Mouse (Mus musculus): ENCODE measurements around the gene Atp5k. TPM values are rescaled to one million over a fixed set of nuclear protein-coding genes. Genes with fewer than 3 reads are reported as not detected.

Atp5k gene
- total RNA-seq (2015) (245 and 275 TPM in 2 replicates), total RNA-seq (2017) (222 and 254 TPM in 2 replicates)

DNA sequence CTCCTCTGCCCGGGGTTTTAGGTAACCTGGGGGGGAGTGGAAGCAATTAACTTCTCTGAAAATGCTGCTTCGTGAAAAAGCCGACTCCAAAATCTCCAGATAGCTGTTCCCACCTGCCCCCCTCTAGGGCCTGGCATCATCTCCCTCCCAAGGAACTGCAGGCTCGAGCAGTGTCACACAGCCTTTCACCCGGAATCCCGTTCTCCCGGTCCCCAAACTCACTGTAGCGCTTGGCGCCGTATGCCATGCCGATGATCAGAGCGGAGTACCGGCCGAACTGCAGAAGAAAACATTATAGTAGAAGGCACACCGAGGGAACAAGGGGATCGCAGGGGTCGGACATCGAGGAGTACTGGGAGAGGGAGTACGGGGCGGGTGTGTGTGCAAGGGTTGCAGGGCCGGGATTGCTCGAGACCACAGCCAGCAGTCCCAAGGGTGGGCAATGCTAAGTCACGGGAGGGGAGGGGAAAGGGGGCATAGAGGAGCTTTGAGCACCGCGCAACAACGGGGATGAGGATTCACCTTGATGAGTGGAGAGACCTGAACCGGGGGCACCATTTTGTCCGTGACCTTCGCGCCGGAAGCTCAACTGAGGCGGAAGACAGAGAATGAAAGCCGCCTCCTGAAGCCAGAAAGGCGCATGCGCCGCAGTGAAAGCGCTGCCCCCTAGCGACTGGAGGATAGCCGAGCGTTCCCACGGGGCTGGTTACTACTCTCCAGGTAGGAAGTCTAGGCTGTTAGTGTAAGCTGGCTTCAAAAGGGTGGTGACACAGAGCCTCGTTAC lies at the start of gene Atp5k:
Gene Atp5k (minus strand): TSS at position 645 of the 784 bp plus-strand sequence.
- peak; percentile 97 for ATAC-seq (replicated peaks; ENCODE audit: poor library complexity)

DNA sequence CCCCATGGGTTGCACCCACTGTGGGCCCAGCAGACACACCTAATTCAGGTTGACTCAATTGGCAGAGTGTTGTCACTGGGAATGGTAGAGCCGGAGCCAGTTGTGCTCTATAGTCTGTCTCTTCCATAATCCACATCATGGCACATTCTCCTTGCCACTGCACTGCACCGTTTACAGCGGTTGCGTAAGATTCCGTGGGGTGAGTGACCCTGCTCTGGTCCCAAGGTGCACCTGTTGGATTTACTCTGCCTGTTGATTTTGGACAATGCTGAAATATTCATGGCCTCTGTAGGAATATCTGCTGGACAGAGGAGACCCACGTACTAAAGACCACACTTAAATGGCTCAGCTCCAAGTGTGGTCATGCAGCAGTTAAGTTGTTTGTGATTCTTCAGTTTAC lies 48.8 kb upstream of the Atp5k start:
- ATAC-seq (replicated peaks; ENCODE audit: poor library complexity) = no peak

DNA sequence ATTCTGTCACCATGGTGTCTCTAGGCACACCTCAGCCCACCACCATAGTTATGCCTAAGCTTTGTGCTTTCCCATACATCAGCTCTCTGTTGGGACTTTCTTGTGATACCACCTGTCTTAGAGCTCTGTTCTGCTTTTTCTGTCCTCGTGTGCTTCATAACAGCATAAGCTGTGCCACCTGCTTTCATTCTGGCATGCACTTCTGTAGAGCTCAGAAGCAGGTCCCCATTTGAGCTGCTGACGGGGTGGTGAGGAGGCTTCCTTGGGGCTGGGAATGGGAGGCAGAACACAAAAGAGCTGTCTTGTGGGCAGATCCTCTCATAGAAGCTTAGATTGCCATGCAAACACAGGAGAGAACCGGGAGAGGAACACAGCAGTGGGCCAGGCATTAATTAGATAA lies 41.7 kb upstream of the Atp5k start:
- ATAC-seq (replicated peaks; ENCODE audit: poor library complexity) = no peak

DNA sequence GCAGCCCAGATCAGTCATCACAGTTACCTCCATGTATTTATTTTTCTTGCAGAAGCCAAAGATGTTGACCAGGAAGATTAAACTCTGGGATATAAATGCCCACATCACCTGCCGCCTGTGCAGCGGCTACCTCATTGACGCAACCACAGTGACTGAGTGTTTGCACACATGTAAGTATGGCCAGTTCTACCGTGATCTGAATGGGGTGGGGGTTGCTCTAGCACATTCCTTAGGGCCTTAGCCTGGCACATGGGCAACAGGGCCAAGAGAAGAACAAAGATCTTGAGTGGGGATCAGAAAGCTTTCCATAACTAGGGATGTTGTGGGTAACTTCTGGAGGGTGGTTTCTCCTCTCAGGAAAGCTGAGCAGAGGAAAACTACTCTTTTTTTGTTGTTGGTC lies 39.5 kb upstream of the Atp5k start:
- no peak for ATAC-seq (replicated peaks; ENCODE audit: poor library complexity)

DNA sequence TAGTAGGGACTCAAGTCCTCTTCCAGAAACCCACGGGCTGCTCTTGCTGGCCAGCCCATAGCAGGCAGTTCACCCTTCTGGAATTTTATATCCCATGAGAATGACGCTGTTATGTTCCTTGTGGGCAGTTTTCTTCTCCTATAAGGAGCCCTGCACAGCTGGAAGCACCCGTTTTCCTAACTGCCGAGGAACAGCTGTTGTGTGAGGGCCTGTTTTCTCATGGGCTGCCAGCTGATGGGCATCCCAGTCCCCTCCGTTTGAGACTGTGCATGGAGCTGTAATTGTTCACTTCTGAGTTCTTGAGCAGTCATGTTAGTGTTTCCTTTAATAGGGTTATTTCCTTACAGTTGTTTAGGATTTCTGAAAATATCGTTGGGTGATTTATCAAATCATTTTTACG lies 35.4 kb upstream of the Atp5k start:
- ATAC-seq (replicated peaks; ENCODE audit: poor library complexity) = no peak

DNA sequence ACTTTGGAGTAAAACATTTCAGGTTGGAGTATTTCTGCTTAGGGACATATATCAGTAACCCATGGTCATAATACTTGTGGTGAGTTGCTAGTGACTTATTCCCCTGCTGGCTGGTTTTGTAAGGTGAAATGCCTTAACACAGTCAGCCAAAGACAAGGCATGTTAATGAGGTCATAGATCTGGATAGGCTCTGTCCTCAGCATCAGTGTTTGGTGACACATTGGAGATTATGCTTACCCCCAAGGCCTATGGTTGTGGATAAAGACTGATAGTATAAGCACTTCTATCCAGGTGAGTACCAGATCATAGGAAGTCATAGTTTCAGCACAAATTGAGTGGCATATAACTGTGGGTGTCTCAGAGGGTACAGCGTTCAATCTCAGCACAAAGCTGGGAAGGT lies 32.4 kb upstream of the Atp5k start:
- ATAC-seq (replicated peaks; ENCODE audit: poor library complexity) = 0 out of 2 replicates have a peak, but pooled peaks have one; percentile 11

DNA sequence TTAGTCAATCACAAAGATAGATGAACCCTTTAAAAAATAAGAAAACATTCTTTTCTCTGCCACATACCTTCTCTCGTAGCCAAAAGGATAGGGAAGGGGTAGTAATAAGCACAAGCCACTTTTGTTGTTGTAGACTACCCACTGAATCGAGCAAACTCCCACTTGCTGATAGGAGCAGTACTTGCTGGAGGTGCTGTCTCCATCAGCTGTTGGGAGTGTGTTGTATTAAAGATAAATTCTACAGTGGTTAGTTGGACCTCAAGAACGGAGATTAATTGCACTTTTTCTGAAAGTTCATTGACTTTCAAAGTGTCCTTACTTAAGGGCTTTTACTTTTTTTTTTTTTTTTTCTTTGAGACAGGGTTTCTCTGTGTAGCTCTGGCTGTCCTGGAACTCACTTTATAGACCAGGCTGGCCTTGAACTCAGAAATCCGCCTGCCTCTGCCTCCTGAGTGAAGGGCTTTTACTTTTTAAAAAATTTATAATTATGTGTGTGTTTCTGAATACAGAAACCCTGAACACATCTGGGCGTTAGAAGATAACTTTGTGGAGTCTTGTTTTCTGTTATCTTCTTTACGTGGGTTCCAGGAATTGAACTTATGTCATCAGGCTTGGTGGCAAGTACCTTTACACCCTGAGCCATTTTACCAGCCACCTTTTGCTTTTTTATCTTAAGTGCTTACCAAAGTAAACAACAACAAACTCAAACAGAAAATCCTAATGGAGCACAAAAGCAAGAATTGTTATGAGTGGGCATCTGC lies 31.1 kb upstream of the Atp5k start:
- peak; percentile 43 for ATAC-seq (replicated peaks; ENCODE audit: poor library complexity)

DNA sequence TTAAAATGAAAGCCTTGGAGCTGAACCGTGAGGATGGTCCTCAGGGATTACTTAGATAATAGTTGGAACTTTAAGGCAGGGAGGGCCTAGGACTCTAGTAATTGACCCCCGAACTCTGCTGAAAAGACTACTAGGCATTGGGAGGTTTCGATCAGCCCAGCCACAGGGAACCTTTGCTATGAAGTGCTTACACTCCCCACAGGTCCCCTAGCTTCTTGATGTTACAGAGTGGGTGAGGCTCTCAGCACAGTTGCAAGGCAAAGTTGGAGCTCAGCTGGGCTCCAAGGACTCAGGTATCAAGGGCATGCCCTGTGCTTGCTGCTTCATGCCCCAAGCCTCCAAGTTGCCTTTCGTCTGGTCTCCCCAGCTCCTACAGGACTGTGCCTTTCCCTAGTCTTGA lies 28.2 kb upstream of the Atp5k start:
- ATAC-seq (replicated peaks; ENCODE audit: poor library complexity) = no peak

DNA sequence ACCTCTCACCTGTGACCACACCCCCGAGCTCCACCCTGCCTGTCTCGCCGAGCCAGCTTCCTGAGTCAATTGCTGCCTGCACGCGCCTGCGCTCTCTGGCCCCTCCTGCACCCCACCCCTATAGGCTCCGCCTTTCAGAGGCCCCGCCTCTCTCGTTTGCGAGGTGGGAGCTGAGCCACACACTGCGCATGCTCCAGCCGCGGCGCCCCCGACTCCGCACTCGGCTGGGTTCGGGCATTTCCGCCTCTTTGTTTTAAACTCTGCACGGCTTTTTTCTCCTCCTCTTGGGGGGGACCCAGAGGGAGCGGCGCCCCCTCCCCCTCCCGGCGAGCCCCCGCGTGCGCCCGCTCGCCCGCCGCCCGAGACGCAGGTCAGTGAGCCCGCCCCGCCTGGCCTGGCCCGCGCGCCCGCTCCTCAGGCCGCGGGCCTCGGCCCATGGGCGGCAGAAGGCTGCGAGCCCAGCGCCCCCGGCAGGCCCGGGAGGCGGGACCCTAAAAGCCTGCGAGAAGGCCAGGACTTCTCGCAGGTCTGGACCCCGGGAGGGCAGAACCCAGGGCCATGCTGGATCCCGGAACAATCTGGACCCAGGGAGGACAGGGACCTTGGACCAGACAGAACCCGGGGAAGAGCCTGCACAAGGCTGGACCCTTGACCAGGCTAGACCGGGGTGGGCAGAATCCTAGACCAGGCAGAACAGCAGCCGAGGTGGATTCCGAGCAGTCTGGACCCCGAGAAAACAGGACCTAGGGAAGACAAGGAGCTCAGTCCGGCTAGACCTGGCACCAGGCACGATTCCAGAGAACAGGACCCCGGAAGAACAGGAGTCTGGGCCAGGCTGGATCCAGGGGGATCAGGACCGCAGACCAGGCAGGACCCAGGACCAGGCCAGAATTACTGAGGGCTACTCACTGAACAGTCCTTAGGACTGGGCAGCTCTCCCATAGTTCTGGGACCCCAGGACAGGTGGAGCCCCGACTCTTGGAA lies 27.1 kb upstream of the Atp5k start, which contains the start of gene Pcgf3:
Gene Pcgf3 (plus strand): TSS at position 151 of the 984 bp plus-strand sequence.
- peak; percentile 90 for ATAC-seq (replicated peaks; ENCODE audit: poor library complexity)

DNA sequence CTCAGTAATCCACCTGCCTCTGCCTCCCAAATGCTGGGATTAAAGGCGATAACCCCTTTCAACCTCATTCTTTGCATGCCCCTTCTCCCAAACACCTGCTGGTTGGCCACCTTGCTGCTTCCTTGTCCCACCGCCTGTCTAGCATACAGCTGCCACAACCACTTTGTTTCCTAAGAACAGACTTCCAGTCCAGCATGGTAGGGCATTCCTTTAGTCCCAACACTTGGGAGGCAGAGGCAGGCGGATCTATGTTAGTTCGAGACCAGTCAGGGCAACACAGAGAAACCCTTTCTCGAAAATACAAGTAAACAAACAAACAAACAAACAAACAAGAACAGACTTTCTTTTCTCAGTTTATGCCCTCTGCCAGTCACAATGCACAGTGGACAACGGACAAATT lies 26.2 kb upstream of the Atp5k start:
- no peak for ATAC-seq (replicated peaks; ENCODE audit: poor library complexity)

DNA sequence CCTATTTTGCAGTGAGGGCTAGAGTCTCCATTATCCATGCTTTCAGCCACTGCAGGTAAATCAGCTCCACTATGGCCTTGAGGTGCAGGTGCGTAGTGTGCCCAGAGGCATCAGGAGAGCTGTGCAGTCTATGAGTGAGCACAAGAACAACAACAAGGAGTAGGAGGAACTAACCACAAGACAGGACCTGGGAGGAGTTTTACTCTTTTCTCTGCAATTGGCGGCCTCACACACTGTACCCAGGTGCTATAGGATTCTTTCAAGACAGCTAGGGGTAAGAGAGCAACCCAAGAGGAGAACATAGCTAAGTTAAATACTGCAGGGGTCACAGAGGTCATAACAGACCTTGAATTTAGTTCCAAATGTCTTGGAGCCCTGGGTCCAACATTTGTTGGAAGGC lies 24.5 kb upstream of the Atp5k start:
- ATAC-seq (replicated peaks; ENCODE audit: poor library complexity) = no peak

DNA sequence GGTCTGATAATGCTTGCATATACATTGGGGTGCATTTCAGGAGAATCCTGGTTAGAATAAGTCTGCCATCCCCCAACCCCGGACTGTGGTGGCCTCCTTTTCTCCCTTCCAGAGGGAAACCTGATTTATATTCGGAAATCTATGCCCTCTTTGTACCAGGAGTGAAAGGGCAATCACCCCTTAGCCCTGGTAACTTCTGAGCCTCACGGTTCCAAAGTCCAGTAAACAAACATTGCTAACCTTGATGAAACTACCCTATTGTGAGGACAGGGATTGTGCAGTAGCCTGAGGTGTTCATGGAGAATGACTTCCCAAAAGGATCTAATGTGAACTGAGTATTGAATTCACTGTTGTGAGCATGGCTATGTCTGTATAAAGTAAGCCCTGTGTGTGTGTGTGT lies 19.8 kb upstream of the Atp5k start:
- no peak for ATAC-seq (replicated peaks; ENCODE audit: poor library complexity)

DNA sequence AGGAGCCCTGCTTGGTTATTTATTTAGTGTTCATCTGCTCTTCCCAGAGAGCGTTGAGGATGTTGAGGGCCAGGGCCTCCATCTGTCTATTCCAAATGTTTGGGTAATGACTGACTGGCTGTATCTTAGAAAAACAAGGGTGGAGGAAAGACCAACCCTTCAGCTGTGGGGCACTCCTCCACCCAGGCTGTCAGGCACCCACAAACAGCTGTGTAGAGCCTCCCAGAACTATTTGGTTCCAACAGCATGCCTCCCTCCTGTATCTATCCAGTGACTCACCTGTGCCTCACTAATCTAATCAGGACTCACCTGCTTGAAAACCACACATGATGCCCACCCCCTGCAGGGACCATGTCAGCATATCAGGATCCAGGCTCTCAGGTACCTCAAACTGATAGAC lies 18.2 kb upstream of the Atp5k start:
- no peak for ATAC-seq (replicated peaks; ENCODE audit: poor library complexity)

DNA sequence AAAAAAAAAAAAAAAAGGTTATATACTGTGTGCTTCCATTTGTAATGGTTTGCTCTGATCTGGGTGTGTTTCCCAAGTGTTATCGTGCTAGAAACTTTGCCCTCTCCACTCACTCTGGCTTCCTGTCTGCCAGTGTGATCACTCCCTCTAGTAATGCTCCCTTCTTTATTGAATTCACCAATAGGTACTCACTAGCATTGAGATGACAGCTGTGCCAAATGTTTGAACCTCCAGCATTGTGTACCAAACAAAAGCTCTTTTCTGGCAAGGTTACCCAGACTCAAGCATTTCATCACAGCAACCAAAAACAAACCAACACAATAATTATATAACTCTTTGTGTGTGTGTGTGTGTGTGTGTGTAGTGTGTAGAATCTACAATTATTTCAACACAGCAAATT lies 17.4 kb upstream of the Atp5k start:
- no peak for ATAC-seq (replicated peaks; ENCODE audit: poor library complexity)

DNA sequence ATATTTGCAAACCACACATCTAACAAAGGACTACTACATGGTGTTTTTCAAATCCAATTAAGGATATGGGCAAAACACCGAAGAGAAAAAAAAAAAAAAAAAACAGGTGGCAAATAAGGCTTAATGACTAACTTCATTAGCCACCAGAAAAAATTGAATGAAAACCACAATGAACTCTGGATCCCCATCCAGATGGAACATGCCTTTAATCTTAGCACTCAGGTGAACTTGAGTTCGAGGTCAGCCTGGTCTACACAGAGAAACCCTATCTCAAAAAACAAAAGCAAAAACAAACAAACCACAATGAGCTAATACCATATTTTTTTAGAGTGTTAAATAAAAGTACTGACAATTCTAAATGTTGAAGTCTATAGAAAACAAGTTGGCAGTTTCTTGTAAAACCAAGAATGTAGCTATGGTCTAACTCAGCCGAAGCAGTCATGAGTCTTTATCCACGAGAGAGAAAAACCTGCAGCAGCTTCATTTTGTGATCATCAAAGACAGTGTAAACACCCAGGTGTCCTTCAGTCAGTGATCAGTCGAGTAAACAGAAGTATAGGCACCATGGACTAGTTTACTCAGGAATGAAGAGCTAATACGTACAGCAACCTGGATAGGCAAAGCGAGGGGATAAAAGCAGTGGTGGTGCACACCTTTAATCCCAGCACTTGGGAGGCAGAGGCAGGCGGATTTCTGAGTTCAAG lies 16.7 kb upstream of the Atp5k start:
- ATAC-seq (replicated peaks; ENCODE audit: poor library complexity) = no peak

DNA sequence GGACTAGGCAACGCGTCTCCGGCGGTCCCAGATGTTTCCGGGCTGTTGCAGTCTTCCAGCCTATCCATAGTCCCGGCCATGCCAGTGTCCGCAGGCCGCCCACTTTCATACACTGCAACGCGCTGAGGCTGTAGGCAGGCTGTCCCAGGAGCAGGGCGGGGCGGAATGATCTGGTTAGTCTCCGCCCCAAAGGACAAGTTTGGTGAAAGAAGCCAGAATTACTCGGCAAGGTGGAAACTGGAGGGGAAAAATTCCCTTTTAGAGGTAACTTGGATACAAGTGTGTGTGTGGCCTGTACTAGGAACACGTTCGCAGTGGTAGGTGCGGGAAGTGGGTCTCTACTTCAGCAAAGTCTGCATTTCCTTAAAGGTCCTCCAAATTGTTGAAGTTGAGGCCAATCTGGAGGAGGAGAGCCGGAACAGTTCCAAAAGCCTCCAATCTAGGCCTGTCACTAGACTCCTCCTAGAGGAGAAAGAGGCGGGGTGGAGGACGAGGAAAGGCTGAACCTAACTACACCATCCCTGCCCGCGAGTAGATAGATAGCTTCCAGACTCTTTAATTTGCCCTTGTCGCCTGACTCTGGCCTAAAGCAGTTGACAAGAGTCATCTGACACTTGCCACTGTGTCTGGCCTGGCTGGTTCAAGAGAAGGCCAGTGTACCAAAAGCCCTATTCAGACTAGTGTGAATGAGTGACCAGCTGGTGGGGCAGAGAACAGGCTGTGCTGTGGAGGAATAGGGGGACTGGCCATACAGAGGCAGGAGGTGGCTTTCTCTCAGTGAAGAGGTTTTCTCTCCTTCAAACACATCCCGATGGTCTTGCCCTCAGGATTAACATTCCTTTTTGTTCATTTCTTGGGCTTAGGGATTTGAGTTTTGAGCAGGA lies 14.8 kb upstream of the Atp5k start, which contains the start of gene Mfsd7a:
Gene Mfsd7a (minus strand): TSS at position 107 of the 884 bp plus-strand sequence.
- ATAC-seq (replicated peaks; ENCODE audit: poor library complexity) = peak; percentile 76

DNA sequence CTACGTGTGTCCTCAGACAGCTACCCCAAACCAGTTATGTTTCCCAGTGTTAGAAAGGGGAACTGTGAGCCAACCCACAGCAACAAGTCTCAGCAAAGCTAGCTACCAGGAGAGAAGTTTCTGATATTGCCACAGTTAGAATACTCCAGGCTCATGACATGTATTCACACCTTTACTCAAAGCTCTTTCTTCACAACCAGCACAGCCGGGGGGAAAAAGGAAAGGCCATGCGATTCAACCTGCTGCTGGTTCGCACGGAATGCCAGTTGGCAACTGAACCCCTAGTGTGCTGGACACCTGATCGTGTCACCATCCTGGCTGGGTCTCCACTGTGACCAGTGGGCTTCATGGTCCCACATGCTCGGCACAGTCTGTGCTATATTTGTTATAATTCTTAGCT lies 13.6 kb upstream of the Atp5k start:
- ATAC-seq (replicated peaks; ENCODE audit: poor library complexity) = peak; percentile 15; the same call in 1 of the 2 replicates

DNA sequence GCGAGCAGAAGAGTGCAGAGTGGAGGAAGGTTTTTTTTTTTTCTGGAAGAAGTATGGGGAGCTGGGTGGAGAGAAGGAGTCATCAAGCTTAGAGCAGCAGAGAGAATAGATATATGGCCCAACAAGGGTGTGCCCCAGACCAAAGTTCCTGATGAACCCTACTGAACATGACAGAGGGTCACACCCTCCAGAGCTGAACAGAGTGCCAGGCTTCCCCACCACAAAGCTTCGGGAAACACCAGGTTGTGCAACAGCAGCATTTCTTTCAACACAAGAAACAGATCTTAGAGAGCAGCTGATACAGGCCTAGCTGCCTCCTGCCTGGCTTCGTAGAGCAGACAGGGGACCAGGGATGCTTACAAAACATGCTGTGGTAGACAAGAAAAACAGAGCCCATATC lies 12.7 kb upstream of the Atp5k start:
- ATAC-seq (replicated peaks; ENCODE audit: poor library complexity) = peak; percentile 67

DNA sequence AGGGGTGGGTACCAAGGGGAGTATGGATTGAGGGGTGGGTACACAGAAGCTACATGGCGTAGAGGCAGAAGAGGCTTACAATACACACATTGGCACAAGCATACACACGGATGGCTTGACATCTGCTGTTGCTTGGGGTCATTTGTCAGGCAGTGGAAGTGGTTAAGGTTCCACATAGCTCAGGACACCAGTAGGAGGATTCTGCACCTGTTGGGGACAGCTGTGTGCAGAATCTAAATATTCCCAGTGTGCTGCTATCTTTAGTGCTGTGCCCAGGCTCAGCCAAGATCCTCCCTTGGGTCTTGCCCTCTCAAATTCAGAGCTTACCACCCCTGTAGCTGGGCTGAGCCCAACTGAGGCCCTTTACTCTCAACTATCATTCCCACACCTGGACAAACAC lies 1.9 kb upstream of the Atp5k start:
- no peak for ATAC-seq (replicated peaks; ENCODE audit: poor library complexity)

Data from megakaryocyte progenitor cell, adult 5-6 weeks (primary cell).